Mouse (Mus musculus) hindbrain, embryonic 10.5 days (tissue): ENCODE measurements around the gene AL731706.1. TPM values are rescaled to one million over a fixed set of nuclear protein-coding genes. Genes with fewer than 3 reads are reported as not detected.
A peak's percentile ranks its signal among the peaks of the same experiment; 100 is the strongest.

Experiments used
- DNase-seq: peaks from one replicate; pipeline ENCODE4 v3.0.0-alpha.2; 2017; ENCODE audit warnings: low spot score
- H3K27ac ChIP-seq: fragments of 300-500 bp; sonication (generic); 2 replicates; pipeline ENCODE4 v1.5.1; 2016; ENCODE audit warnings: mild to moderate bottlenecking, moderate library complexity
- H3K27me3 ChIP-seq: fragments of 300-500 bp; sonication (generic); 2 replicates; pipeline ENCODE4 v1.6.1; 2016; ENCODE audit warnings: mild to moderate bottlenecking; ENCODE audit not compliant: poor library complexity, insufficient read depth, severe bottlenecking
- H3K36me3 ChIP-seq: fragments of 300-500 bp; sonication (generic); 2 replicates; pipeline ENCODE4 v1.6.1; 2016; ENCODE audit warnings: mild to moderate bottlenecking, moderate library complexity
- H3K4me1 ChIP-seq: fragments of 300-500 bp; sonication (generic); replicated peaks from 2 replicates; pipeline ENCODE4 v1.6.1; 2016; ENCODE audit warnings: mild to moderate bottlenecking
- H3K4me3 ChIP-seq: fragments of 300-500 bp; sonication (generic); 2 replicates; pipeline ENCODE4 v1.5.1; 2016; ENCODE audit warnings: mild to moderate bottlenecking, moderate library complexity
- H3K9me3 ChIP-seq: fragments of 300-500 bp; sonication (generic); 2 replicates; pipeline ENCODE4 v1.6.1; 2016; ENCODE audit warnings: mild to moderate bottlenecking, moderate library complexity
- WGBS: fragments of 180-500 bp; shearing (Covaris S2); methylation state at CpG from one replicate; pipeline ENCODE4 v1.1.7; 2016; 5-methylcytosine and 5-hydroxymethylcytosine counted together
- polyA plus RNA-seq: library from polyadenylated mRNA; unstranded; fragments of >200 nt; fragmentation: Nextera tagmentation; extraction: Ambion mirVana; gene quantifications from 2 replicates; pipeline ENCODE4 v1.2.1, GENCODE M21; 2016

AL731706.1 gene
- polyA plus RNA-seq, result 23.1 and 25.7 TPM in 2 replicates

DNA sequence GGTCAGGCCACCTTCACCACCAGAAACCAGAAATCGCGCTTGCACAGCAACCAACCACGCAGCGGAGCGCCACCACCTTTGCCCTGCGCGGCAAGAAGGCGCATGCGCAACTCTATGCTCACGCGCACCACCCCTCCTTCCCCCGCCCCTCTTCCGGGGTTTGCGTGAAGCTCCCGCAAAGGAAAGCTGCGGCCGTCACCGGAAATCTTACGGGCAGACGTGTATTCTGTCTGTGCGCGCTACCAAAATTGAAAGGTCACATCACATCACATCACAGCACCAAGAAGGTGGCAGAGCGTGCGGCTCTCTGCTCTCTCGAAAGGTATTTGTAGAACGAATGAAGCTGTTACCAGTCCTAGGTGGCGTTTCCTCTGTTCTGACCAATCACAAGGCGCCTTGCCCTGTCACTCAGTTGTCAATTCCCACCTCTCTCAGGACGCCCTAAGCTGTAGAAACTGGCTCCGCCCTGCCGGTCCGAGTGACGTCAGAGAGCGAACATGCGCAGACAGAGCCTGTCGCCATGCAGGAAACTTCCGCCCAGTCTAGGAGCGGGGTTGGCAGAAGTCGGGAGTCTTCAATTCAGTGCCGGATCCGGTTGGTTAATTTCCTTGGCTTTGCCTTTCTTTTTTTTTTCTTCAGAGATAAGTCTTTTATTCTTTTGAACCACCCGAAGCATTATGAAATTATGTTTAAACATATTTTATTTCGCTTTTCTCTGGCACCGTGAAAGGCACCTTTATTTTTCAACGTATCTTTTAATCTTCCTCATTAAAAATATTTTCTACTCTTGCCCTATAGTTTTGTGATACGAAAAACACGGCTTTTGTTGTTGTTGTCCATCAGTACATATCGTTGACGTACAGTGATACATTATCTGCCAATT lies at the start of gene AL731706.1, which contains the start of the genes Slx4ip and Mkks:
Gene AL731706.1 (minus strand): TSS at position 322 of the 883 bp plus-strand sequence.
Gene Slx4ip (plus strand): TSS at position 151 of the 883 bp plus-strand sequence.
Gene Mkks (minus strand): TSS at position 322 of the 883 bp plus-strand sequence.
- Histone ChIP-seq H3K4me1 (peaks cover 21% of the 10 kb centered on the region), H3K27me3 (no peaks in the 10 kb centered on the region), H3K36me3 (no peaks in the 10 kb centered on the region), H3K27ac (peak within 1 kb of the TSS; percentile 94), H3K9me3 (no peaks in the 10 kb centered on the region), H3K4me3 (peak within 1 kb of the TSS; percentile 78)
- under 1% methylated on average over 49 of the region's 49 CpGs for WGBS
- DNase-seq, result peak; percentile 99

- Histone ChIP-seq H3K27ac (no peak overlapping the region), H3K4me1 (no peaks in the 10 kb centered on the region), H3K36me3 (no peaks in the 10 kb centered on the region), H3K27me3 (no peaks in the 10 kb centered on the region), H3K4me3 (no peak overlapping the region), H3K9me3 (no peaks in the 10 kb centered on the region)
- 90% methylated on average over 1 of the region's 1 CpGs for WGBS
- no peak for DNase-seq
These were observed 47.1 kb upstream of the AL731706.1 start for GRCm38 (mm10) chr2:136938249-136938648.

DNA sequence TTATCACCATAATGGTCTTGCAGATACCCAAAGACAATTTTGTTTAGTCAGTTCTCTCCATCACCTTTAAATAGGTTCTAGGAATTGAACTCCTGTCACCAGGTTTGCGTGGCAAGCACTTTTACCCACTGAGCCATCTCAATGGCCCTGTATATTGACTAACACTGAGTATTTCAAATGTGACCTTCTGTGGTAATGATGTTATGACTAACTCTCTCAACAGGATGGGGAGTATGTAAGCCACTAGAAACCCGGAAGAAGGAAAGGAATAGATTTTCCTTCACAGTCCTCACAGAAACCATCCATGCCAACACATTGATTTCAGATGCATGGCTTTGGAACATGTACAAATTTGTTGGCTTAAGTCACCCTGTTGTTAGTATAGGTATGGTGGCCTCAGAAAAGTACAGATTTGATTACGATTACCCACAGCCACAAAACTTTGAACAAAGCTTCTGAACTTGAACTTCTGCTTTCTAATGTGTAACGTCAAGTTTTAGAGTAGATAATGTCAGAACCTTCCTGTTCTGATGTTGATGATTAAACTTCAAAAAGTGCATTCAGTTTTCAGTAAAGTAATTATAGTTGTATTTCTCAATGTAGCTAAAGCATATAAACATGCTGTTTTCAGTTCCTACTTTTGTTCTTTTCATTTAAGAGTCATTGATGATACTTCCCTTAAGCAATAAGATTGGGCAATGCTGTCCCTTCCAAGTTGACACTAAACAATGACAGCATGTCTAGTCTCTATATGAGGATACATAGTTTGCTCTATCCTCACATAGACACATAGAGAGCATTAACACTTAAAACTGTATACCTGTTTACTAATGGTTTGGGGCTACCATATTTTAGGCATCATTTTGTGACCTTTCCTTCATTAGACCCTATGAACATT lies 45.5 kb upstream of the AL731706.1 start:
- DNase-seq, result no peak
- Histone ChIP-seq H3K4me3 (no peak overlapping the region), H3K9me3 (no peaks in the 10 kb centered on the region), H3K27ac (no peak overlapping the region), H3K27me3 (no peaks in the 10 kb centered on the region), H3K4me1 (no peaks in the 10 kb centered on the region), H3K36me3 (no peaks in the 10 kb centered on the region)
- WGBS, result 94% methylated on average over 4 of the region's 4 CpGs

DNA sequence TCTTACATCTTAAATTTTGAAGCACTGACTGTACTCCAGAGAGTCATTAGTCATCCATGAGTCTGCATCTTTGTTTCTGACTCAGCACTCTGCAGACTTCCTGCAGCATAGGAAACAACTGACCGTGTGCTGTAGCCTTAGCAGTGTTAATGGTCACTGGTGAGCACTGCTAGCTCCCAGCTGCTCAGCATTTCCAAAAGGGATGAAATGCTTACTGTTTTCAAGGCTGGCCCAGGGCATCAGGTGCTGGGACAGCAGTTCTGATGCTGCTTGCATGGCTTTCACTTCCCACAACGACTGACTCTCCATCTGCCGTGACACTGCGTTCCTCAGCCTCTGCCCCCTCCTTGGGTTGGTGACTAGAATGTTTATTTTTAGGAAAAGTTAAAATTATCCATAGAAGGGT lies 29.8 kb upstream of the AL731706.1 start:
- Histone ChIP-seq H3K27ac (no peak overlapping the region), H3K27me3 (no peaks in the 10 kb centered on the region), H3K4me3 (no peak overlapping the region), H3K9me3 (no peaks in the 10 kb centered on the region), H3K4me1 (0 out of 2 replicates have a peak, but pooled peaks cover 11% of the 10 kb centered on the region), H3K36me3 (no peaks in the 10 kb centered on the region)
- no peak for DNase-seq
- 68% methylated on average over 4 of the region's 4 CpGs for WGBS

DNA sequence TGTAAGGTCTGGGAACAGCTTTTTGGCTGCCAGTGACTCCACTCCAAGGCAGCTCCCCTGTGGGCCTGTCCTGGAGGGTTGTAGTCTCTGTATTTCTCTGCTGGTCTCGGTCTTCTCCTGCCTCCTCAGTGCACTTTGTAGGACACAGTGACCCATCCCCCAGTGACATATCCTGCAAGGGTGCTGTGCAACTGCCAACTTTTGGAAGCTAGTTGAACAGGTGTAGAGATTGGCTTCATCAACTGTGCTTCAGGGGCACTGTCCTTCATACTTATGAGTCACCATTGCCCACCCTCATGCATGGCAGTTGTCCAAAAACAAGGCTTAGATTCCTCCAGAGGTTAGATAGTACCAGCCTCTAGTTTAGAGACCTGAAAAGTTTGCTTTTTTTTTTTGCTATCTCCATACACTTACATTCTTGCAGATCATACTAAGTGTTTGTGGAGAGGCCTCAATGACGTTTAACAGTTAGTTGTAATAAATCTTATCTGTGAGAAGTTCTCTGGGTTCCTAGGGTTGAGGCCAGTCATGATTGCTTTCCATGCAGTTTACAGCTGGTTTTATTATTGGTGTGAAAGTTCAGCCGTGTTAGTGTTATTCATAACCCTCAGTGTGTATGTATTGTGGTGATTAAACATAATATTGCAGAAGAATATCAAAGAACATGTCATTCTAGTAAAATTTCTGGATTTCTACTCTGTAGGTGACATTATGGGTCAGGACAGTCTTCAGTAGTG lies 29.2 kb upstream of the AL731706.1 start:
- 86% methylated on average over 3 of the region's 3 CpGs for WGBS
- no peaks in the 10 kb centered on the region for H3K27me3 ChIP-seq
- 0 out of 2 replicates have a peak, but pooled peaks cover 11% of the 10 kb centered on the region for H3K4me1 ChIP-seq
- no peak overlapping the region for H3K27ac ChIP-seq
- H3K4me3 ChIP-seq, result no peak overlapping the region
- DNase-seq, result no peak
- H3K9me3 ChIP-seq, result no peaks in the 10 kb centered on the region
- H3K36me3 ChIP-seq, result no peaks in the 10 kb centered on the region

- Histone ChIP-seq H3K4me1 (peaks cover 14% of the 10 kb centered on the region; the same call in 1 of the 2 replicates), H3K4me3 (no peak overlapping the region), H3K27ac (0 out of 2 replicates have a peak overlapping the region, but pooled peaks have one; percentile 18), H3K9me3 (no peaks in the 10 kb centered on the region), H3K27me3 (no peaks in the 10 kb centered on the region), H3K36me3 (no peaks in the 10 kb centered on the region)
- 97% methylated on average over 1 of the region's 1 CpGs for WGBS
- no peak for DNase-seq
These were observed 28.2 kb upstream of the AL731706.1 start for GRCm38 (mm10) chr2:136919433-136919832.

- no peak for DNase-seq
- 57% methylated on average over 3 of the region's 3 CpGs for WGBS
- H3K4me1 ChIP-seq, result peaks cover 47% of the 10 kb centered on the region
These were observed 23.2 kb upstream of the AL731706.1 start for GRCm38 (mm10) chr2:136914334-136914902.

GRCm38 (mm10) chr2:136913021-136913420 lies 21.8 kb upstream of the AL731706.1 start:
- Histone ChIP-seq H3K27me3 (no peaks in the 10 kb centered on the region), H3K9me3 (no peaks in the 10 kb centered on the region), H3K4me3 (no peak overlapping the region), H3K4me1 (peaks cover 49% of the 10 kb centered on the region), H3K27ac (peak overlapping the region; percentile 62), H3K36me3 (no peaks in the 10 kb centered on the region)
- no peak for DNase-seq
- 52% methylated on average over 3 of the region's 3 CpGs for WGBS

More at GRCm38 (mm10) chr2:136914334-136914902, 23.2 kb upstream of the AL731706.1 start:
- Histone ChIP-seq H3K4me3 (no peak overlapping the region), H3K9me3 (no peaks in the 10 kb centered on the region), H3K27ac (peak overlapping the region; percentile 29; the same call in 1 of the 2 replicates), H3K36me3 (no peaks in the 10 kb centered on the region), H3K27me3 (no peaks in the 10 kb centered on the region)

DNA sequence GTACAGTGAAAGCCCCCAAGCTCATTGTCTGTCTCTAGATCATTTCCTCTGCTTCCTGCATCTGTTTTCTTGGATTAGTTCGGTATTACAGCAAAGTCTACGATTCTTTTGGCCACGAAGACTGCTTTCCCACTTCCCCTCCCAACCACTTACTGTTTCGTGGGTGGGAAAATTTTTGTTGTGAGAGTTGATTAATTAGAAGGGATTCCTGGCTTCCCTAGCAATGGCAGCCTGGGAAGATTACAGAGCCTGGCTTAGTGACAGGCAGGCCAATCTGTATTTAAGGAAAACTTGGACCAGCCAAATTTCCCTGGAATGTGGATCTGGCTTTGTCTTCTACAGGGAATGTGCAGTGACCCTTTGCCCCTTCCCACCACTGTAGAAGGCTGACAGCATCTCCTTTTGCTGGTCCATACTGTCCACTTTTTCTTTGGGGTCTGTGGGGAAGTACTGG lies 20.8 kb upstream of the AL731706.1 start:
- Histone ChIP-seq H3K36me3 (no peaks in the 10 kb centered on the region), H3K9me3 (no peaks in the 10 kb centered on the region), H3K27ac (peak overlapping the region; percentile 78), H3K27me3 (no peaks in the 10 kb centered on the region), H3K4me3 (no peak overlapping the region), H3K4me1 (peaks cover 49% of the 10 kb centered on the region)
- WGBS, result 27% methylated on average over 4 of the region's 4 CpGs
- peak; percentile 42 for DNase-seq

DNA sequence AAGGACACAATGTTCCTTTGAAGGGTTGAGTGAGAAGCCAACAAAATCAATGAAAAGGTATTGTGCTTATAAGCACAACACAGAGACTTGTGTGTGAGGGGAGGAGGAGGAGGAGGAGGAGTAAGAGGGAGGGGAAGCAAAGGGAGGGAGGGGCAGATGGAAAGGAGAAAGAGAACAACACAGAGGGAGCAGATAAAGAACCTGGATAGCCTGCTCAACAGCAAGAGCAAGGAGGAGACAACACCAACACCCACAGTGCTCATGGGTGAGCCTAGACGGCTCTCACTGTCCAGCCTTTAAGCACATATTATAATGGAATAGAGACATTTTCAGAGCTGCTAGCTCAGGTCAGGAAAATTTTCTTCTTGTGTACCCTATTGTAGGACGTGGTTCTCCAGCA lies 18.1 kb upstream of the AL731706.1 start:
- Histone ChIP-seq H3K27me3 (no peaks in the 10 kb centered on the region), H3K9me3 (no peaks in the 10 kb centered on the region), H3K4me1 (peaks cover 39% of the 10 kb centered on the region), H3K27ac (peak overlapping the region; percentile 69), H3K36me3 (peaks cover 12% of the 10 kb centered on the region), H3K4me3 (no peak overlapping the region)
- 61% methylated on average over 2 of the region's 2 CpGs for WGBS
- no peak for DNase-seq

DNA sequence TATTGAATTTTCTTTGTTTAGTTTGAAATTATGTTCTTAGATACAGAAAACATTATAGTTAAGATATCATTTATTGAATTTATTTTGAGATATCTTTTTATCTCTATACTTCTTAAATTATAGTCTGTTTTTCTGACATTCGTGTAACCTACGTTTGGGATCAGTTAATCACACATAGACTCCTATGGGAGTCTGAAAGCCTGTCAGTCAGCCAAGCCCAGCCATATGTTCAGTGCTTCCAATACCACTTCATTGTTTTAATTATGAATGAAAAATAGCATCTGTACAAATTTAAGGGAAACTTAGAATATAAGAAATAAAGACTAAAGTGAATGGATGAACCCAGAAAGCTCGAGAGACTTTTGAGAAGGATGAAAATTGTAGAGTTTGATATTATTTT lies 17.4 kb upstream of the AL731706.1 start:
- Histone ChIP-seq H3K4me1 (peaks cover 33% of the 10 kb centered on the region), H3K36me3 (peaks cover 12% of the 10 kb centered on the region), H3K9me3 (no peaks in the 10 kb centered on the region), H3K4me3 (no peak overlapping the region), H3K27me3 (no peaks in the 10 kb centered on the region), H3K27ac (no peak overlapping the region)
- DNase-seq, result no peak
- WGBS, result 76% methylated on average over 3 of the region's 3 CpGs

DNA sequence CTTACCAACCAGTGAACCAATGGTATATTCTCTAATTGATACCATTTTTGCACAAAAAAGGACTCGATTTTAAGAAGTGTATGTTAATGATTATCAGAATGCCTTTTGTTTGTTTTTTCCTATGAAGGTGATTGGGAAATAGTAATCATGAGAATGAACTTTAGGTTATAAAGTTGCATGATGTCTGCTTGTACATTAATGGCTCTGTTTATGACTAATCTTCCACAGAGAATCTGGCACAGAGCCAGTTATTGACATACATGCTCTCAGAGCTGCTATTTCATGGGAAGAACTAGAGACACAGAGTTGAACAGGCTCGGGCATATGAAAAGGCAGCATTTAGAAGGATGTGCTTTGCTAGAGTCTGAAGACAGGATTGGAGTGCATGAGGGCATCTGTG lies 4.9 kb upstream of the AL731706.1 start:
- Histone ChIP-seq H3K27me3 (no peaks in the 10 kb centered on the region), H3K36me3 (no peaks in the 10 kb centered on the region), H3K4me1 (peaks cover 15% of the 10 kb centered on the region), H3K4me3 (no peak overlapping the region), H3K9me3 (no peaks in the 10 kb centered on the region), H3K27ac (no peak overlapping the region)
- 91% methylated on average over 2 of the region's 2 CpGs for WGBS
- DNase-seq, result no peak
